Mouse (Mus musculus) gastrocnemius, postnatal 36 days (tissue): ENCODE measurements around the gene Ppp1r3f. TPM values are rescaled to one million over a fixed set of nuclear protein-coding genes. Genes with fewer than 3 reads are reported as not detected.

ENCODE experiments used
- DNase-seq, 2 experiments: peaks; one replicate each; pipeline ENCODE4 v3.0.0; 2022
- intact Hi-C: fragments of 180-260 bp; cut with DNase I; formaldehyde crosslinking; loops from one replicate; pipeline ENCODE4 v1.15.1; 2025
- long read RNA-seq, 2 experiments: library from polyadenylated mRNA; stranded (forward); transcript quantifications; one replicate each; pipeline ENCODE4 v2.0.0; 2021
- total RNA-seq, 2 experiments: library from RNA; stranded (reverse); gene quantifications; 2 replicates each; pipeline ENCODE4 v1.2.3; 2021

The Ppp1r3f gene
- total RNA-seq, result 1 to 10 TPM; 2.0 TPM
- long read RNA-seq, experiment 1, partial matches to known transcripts, result 0 of 2 reads
- long read RNA-seq, experiment 1, other reads (novel, unspliced or antisense), result 0 of 2 reads
- long read RNA-seq, experiment 2, partial matches to known transcripts, result 0 of 2 reads
- long read RNA-seq, experiment 2, other reads (novel, unspliced or antisense), result 0 of 2 reads

GRCm38 (mm10) chrX:7574087-7574884, at the start of gene Ppp1r3f:
Ppp1r3f (minus strand) TSS chrX:7574283.
- intact Hi-C loops, result loop anchor here (10.0 kb wide), 1 partner anchor 121 kb away; the partner anchor contains the start of gene Gpkow
- peak; percentile 75 to 87 for DNase-seq

GRCm38 (mm10) chrX:7617889-7618551, 43.9 kb upstream of the Ppp1r3f start:
- intact Hi-C loops, result no loop called here
- DNase-seq, result no peak

- no peak for DNase-seq
- intact Hi-C loops, result no loop called here
These were observed 36.6 kb upstream of the Ppp1r3f start for GRCm38 (mm10) chrX:7610536-7611258.

GRCm38 (mm10) chrX:7610035-7610434, 36.0 kb upstream of the Ppp1r3f start:
- DNase-seq, result no peak
- intact Hi-C loops, result no loop called here

- no peak for DNase-seq
- intact Hi-C loops, result no loop called here
These were observed 32.7 kb upstream of the Ppp1r3f start, which contains the start of gene Cacna1f for GRCm38 (mm10) chrX:7606783-7607182. Cacna1f (plus strand) TSS chrX:7607083.

- intact Hi-C loops, result no loop called here
- DNase-seq, result no peak
These were observed 31.5 kb upstream of the Ppp1r3f start for GRCm38 (mm10) chrX:7605575-7605941.

- peak; percentile 66 to 79 for DNase-seq
- intact Hi-C loops, result no loop called here
These were observed 30.9 kb upstream of the Ppp1r3f start, which contains the start of gene Ccdc22 for GRCm38 (mm10) chrX:7604879-7605574. Ccdc22 (minus strand) TSS chrX:7605517.

GRCm38 (mm10) chrX:7604004-7604403, 29.9 kb upstream of the Ppp1r3f start:
- no peak for DNase-seq
- intact Hi-C loops, result no loop called here

- no peak for DNase-seq
- intact Hi-C loops, result no loop called here
These were observed 21.3 kb upstream of the Ppp1r3f start for GRCm38 (mm10) chrX:7595371-7595770.

- intact Hi-C loops, result no loop called here
- no peak for DNase-seq
These were observed 12.3 kb upstream of the Ppp1r3f start for GRCm38 (mm10) chrX:7586356-7586755.

- intact Hi-C loops, result no loop called here
- DNase-seq, result no peak
These were observed 9.8 kb upstream of the Ppp1r3f start for GRCm38 (mm10) chrX:7583881-7584280.

- DNase-seq, result no peak
- intact Hi-C loops, result no loop called here
These were observed 7.1 kb upstream of the Ppp1r3f start for GRCm38 (mm10) chrX:7581151-7581550.

GRCm38 (mm10) chrX:7574885-7575231, 775 bp upstream of the Ppp1r3f start:
- no peak for DNase-seq
- intact Hi-C loops, result loop anchor here (10.0 kb wide), 1 partner anchor 120 kb away; the partner anchor contains the start of gene Gpkow

- DNase-seq, result no peak
- intact Hi-C loops, result loop anchor here (10.0 kb wide), 1 partner anchor 121 kb away; the partner anchor contains the start of gene Gpkow
These were observed 652 bp downstream of the Ppp1r3f start, which contains the start of gene Foxp3 for GRCm38 (mm10) chrX:7573176-7574086. Foxp3 (plus strand) TSS chrX:7573644.

GRCm38 (mm10) chrX:7572466-7572865, 1.6 kb downstream of the Ppp1r3f start:
- intact Hi-C loops, result loop anchor here (10.0 kb wide), 1 partner anchor 122 kb away; the partner anchor contains the start of gene Gpkow
- DNase-seq, result no peak

- intact Hi-C loops, result loop anchor here (10.0 kb wide), 1 partner anchor 123 kb away; the partner anchor contains the start of gene Gpkow
- no peak for DNase-seq
These were observed 2.4 kb downstream of the Ppp1r3f start for GRCm38 (mm10) chrX:7571565-7572136.

GRCm38 (mm10) chrX:7570481-7571175, 3.5 kb downstream of the Ppp1r3f start:
- no peak for DNase-seq
- intact Hi-C loops, result loop anchor here (10.0 kb wide), 1 partner anchor 124 kb away; the partner anchor contains the start of gene Gpkow

- intact Hi-C loops, result no loop called here
- no peak for DNase-seq
These were observed 6.6 kb downstream of the Ppp1r3f start for GRCm38 (mm10) chrX:7567491-7567890.
